Mouse (Mus musculus) thymus, adult 2 months (tissue): ENCODE data around the gene Cbs. TPM values are rescaled to one million over a fixed set of nuclear protein-coding genes. Genes with fewer than 3 reads are reported as not detected.

Experiments used
- DNase-seq: peaks from one replicate; pipeline ENCODE4 v3.0.0; 2021
- H3K27ac ChIP-seq: fragments of 200-500 bp; 2 replicates; pipeline ENCODE4 v1.5.1; 2012; ENCODE audit warnings: low read length, control low read depth; ENCODE audit not compliant: control insufficient read depth, insufficient read depth
- H3K27me3 ChIP-seq: fragments of 200-500 bp; 2 replicates; pipeline ENCODE4 v1.6.1; 2012; ENCODE audit warnings: mild to moderate bottlenecking, low read length, moderate library complexity, mixed read lengths; ENCODE audit not compliant: control insufficient read depth, insufficient read depth
- H3K36me3 ChIP-seq: fragments of 200-500 bp; 2 replicates; pipeline ENCODE4 v1.6.1; 2012; ENCODE audit warnings: mild to moderate bottlenecking, low read length, moderate library complexity; ENCODE audit not compliant: control insufficient read depth, insufficient read depth
- H3K4me1 ChIP-seq: fragments of 200-500 bp; replicated peaks from 2 replicates; pipeline ENCODE4 v1.6.1; 2012; ENCODE audit warnings: low read length; ENCODE audit not compliant: control insufficient read depth, insufficient read depth
- H3K4me3 ChIP-seq: fragments of 200-500 bp; 2 replicates; pipeline ENCODE4 v1.5.1; 2012; ENCODE audit warnings: mild to moderate bottlenecking, low read length, control low read depth, moderate library complexity; ENCODE audit not compliant: control insufficient read depth, insufficient read depth
- CTCF ChIP-seq: fragments of 200-500 bp; IDR thresholded peaks from 2 replicates; pipeline ENCODE4 v1.5.1; 2012; ENCODE audit warnings: mild to moderate bottlenecking, control low read depth, low read length, moderate library complexity, borderline replicate concordance; ENCODE audit not compliant: control insufficient read depth, poor library complexity, insufficient read depth; ENCODE audit errors: extremely low read depth
- POLR2A ChIP-seq: fragments of 200-500 bp; IDR thresholded peaks from 2 replicates; pipeline ENCODE4 v1.6.1; 2012; ENCODE audit warnings: mild to moderate bottlenecking, low read length, control low read depth, moderate library complexity; ENCODE audit not compliant: control insufficient read depth, poor library complexity, insufficient read depth; ENCODE audit errors: extremely low read depth
- WGBS: fragments of 180-500 bp; shearing (Covaris S2); methylation state at CpG from one replicate; pipeline ENCODE4 v1.1.7; 2018; 5-methylcytosine and 5-hydroxymethylcytosine counted together
- polyA plus RNA-seq: library from polyadenylated mRNA; depleted of rRNA; stranded (reverse); fragments of >200 nt; gene quantifications from 2 replicates; pipeline ENCODE4 v1.2.3, GENCODE M21; 2012

Gene Cbs
- polyA plus RNA-seq, 1 experiment: 1.6 TPM

GRCm38 (mm10) chr17:31594590-31594989 lies 42.4 kb downstream of the Cbs start:
- Histone ChIP-seq H3K4me1 (no peaks in the 10 kb centered on the region), H3K27me3 (no peaks in the 10 kb centered on the region), H3K27ac (no peak overlapping the region), H3K4me3 (no peak overlapping the region), H3K36me3 (peaks cover 50% of the 10 kb centered on the region)
- TF ChIP-seq CTCF: no peak
- TF ChIP-seq POLR2A: no peak
- DNase-seq: no peak
- WGBS: 73% methylated on average over 7 of the region's 7 CpGs

- no peaks in the 10 kb centered on the region for H3K27me3 ChIP-seq
- no peak overlapping the region for H3K27ac ChIP-seq
- 96% methylated on average over 11 of the region's 11 CpGs for WGBS
- peaks cover 43% of the 10 kb centered on the region for H3K36me3 ChIP-seq
- no peak overlapping the region for H3K4me3 ChIP-seq
- TF ChIP-seq CTCF (no peak), POLR2A (no peak)
- no peaks in the 10 kb centered on the region for H3K4me1 ChIP-seq
- no peak for DNase-seq
Measured at GRCm38 (mm10) chr17:31590846-31591245, 46.2 kb downstream of the Cbs start.

- no peak for TF ChIP-seq CTCF
- no peaks in the 10 kb centered on the region for H3K4me1 ChIP-seq
- H3K27me3 ChIP-seq: no peaks in the 10 kb centered on the region
- DNase-seq: no peak
- peaks cover 39% of the 10 kb centered on the region for H3K36me3 ChIP-seq
- no peak overlapping the region for H3K4me3 ChIP-seq
- WGBS: 98% methylated on average over 4 of the region's 4 CpGs
- no peak overlapping the region for H3K27ac ChIP-seq
Measured at GRCm38 (mm10) chr17:31588726-31589125, 48.3 kb downstream of the Cbs start.

- 91% methylated on average over 7 of the region's 7 CpGs for WGBS
- no peaks in the 10 kb centered on the region for H3K27me3 ChIP-seq
- H3K4me1 ChIP-seq: no peaks in the 10 kb centered on the region
- DNase-seq: no peak
- peaks cover 40% of the 10 kb centered on the region for H3K36me3 ChIP-seq
- no peak for TF ChIP-seq CTCF
- no peak for TF ChIP-seq POLR2A
- H3K4me3 ChIP-seq: no peak overlapping the region
- H3K27ac ChIP-seq: no peak overlapping the region
Measured at GRCm38 (mm10) chr17:31588115-31588514, 48.9 kb downstream of the Cbs start.

- Histone ChIP-seq H3K27ac (no peak overlapping the region), H3K4me3 (no peak overlapping the region), H3K27me3 (no peaks in the 10 kb centered on the region), H3K4me1 (no peaks in the 10 kb centered on the region), H3K36me3 (peaks cover 7% of the 10 kb centered on the region)
- 100% methylated on average over 6 of the region's 6 CpGs for WGBS
- TF ChIP-seq POLR2A: no peak
- TF ChIP-seq CTCF: no peak
- DNase-seq: no peak
Measured at GRCm38 (mm10) chr17:31583781-31584180, 53.3 kb downstream of the Cbs start.

GRCm38 (mm10) chr17:31583185-31583584 lies 53.9 kb downstream of the Cbs start:
- no peaks in the 10 kb centered on the region for H3K4me1 ChIP-seq
- TF ChIP-seq CTCF (no peak), POLR2A (no peak)
- no peak overlapping the region for H3K27ac ChIP-seq
- 92% methylated on average over 3 of the region's 3 CpGs for WGBS
- H3K36me3 ChIP-seq: peaks cover 4% of the 10 kb centered on the region
- no peak for DNase-seq
- no peaks in the 10 kb centered on the region for H3K27me3 ChIP-seq
- H3K4me3 ChIP-seq: no peak overlapping the region

GRCm38 (mm10) chr17:31580344-31580743 lies 56.7 kb downstream of the Cbs start:
- 86% methylated on average over 3 of the region's 3 CpGs for WGBS
- no peak for DNase-seq

More at GRCm38 (mm10) chr17:31580344-31580743, 56.7 kb downstream of the Cbs start:
- Histone ChIP-seq H3K27ac (no peak overlapping the region), H3K4me1 (no peaks in the 10 kb centered on the region), H3K4me3 (no peak overlapping the region), H3K27me3 (no peaks in the 10 kb centered on the region), H3K36me3 (peaks cover 4% of the 10 kb centered on the region)
- TF ChIP-seq CTCF (no peak), POLR2A (no peak)
